Mouse (Mus musculus): ENCODE measurements around the gene Nutm1.
A peak's percentile ranks its signal among the peaks of the same experiment; 100 is the strongest.

The Nutm1 gene

DNA sequence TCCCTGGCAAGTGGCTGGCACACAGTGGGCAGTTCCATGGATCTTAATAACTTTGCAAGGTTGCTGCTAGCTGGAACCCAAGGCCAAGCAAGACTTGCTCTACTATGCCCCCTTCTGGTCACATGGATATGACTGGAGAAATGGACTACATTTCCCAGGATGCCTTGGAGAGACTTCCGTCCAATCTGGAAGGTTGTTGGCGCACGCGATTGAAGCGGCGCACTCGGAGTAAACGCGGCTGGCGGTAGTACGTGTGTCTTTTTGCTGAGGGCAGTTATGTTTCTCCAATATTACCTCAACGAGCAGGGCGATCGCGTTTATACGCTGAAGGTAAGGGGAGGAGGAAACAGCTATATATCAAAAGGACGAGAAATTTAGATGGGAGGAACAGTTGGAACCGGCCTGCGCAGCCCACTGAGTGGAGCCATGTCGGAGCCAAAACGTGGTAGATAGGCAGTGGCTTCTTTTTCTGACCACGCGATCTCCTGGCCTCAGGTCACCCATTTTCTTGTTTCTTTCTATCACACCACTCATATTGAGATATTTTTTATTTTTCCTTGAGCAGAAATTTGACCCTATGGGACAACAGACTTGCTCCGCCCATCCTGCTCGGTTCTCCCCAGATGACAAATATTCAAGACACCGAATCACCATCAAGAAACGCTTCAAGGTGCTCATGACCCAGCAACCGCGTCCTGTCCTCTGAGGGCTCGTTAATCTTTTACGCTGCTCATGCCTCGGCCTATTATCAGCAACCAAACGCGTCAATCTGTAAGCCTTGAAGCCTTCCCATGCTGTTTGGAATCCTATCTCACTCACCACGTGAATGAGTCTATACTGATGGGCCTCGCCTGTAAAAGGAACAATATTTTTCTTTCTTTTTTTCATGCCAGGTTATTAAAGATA, 2.9 kb upstream of the Nutm1 start, which contains the start of gene Nop10:
Gene Nop10, plus strand, starts transcription at position 179 of the 906 bp plus-strand sequence.
- DNase-seq (ENCODE audit: low read depth, low spot score) = peak; percentile 96

DNA sequence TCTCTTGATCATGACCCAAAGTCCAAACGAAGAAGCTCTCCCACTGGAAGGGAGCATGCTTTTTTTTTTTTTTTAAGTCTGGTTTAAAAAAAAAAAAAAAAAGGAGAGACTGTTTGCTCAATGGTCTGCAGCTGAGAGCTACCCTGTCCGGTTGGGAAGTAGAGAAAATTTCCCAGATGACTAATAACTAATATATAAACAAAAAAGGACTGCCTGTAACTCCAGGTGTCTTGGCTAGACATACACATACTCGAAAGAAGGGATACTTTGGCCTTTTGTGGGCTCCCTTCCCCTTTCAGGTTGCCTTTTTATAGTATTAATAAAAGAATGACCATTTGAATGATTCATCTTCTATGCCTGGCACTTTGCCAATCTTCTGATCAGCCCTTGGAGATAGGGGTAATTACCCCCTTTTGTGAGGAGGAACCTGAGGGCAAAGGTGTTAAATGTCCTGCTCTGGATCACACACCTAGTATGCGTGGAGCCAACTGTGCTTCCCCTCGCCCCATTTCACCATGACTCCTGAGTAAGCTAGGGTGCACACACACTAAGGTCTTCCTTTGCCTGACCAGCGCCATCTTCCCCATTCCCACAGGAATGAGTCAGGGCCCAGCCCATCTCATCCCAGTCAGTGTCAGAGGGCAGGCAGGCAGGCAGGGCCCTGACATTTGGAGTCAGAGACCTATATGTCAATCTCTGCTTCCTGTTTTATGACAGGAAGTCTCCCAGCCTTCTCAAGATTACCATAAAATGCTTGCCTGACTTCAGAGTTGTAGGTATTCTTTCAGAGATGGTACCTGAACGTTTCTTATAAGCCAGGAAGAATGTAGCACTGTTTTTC, 4.2 kb downstream of the Nutm1 start:
- DNase-seq (ENCODE audit: low read depth, low spot score) = no peak

DNA sequence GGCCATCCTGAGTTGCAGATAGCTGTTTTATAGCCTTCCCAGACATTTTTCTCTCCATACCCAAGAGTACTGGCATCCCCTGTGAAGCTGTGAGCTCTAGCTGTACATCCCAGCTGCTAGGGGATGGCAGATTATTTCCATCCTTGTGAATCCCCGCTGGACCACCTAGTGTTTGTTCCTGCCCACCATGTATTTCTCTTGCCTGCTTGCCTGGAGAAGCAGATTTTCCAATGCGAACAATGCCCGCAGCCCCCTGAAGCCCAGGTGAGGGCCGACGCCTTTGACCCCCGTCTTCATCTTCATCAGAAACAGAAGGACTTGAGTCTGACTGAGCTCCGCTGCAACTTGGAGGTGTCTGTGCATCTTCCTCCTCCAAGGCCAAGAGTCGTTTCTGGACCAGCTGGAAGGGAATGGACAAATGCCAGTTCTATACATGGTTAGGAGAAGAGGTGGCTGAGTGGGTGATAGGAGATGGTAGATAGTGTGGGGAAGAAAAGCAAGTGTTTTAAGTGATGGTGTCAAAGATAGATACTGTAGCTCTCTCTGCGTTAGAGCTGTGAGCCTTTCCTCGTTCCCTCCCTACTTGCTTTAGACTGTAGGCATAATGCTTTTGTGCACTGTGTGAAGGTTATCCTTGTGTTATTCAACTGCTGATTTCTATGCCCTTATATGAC, 9.2 kb downstream of the Nutm1 start:
- no peak for DNase-seq (ENCODE audit: low read depth, low spot score)

DNA sequence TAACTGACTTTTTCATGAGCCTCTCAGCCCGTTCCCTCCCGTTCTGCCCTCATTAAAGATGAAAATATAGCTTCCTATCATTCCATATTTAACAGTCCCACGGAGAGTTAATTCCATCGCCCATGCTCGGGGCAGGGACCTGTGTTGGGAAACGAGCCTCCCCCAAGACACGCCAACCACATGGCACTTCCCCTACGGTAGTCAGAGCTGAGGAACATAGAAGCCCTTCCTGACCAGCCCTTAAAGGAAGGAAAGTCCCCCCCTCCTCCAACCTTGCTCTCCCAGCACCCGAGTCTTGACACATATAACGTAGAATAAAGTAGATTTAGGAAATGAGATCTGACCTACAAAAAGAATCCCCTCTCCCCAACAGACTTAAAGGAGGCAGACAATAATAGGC, 11.8 kb downstream of the Nutm1 start:
- DNase-seq (ENCODE audit: low read depth, low spot score) = no peak

- DNase-seq (ENCODE audit: low read depth, low spot score) = no peak
These were observed 12.9 kb downstream of the Nutm1 start for GRCm38 (mm10) chr2:112246193-112246592.

DNA sequence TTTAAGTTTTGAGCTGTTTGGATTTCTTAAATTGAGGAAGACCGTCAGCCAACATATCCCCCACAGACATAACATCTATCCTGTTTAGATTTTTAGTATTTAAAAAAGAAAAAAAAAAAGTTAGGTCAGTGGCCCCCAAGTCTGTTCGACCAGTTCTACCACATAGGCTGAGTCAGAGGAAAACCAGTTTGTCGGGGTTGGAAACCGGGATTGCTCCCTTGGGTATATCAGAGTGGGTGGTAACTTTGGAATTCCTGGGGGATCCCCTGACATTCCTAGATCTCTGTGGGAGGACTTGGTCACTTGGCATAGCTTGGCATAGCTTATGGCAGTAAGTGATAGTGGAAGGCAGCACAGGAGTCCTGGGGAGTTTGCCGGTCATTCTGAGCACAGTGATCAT, 13.8 kb downstream of the Nutm1 start:
- no peak for DNase-seq (ENCODE audit: low read depth, low spot score)

- DNase-seq (ENCODE audit: low read depth, low spot score) = no peak
These were observed 17.3 kb downstream of the Nutm1 start for GRCm38 (mm10) chr2:112241787-112242186.

GRCm38 (mm10) chr2:112239935-112240721, 19.0 kb downstream of the Nutm1 start:
- peak; percentile 38 for DNase-seq (ENCODE audit: low read depth, low spot score)

- peak; percentile 80 for DNase-seq (ENCODE audit: low read depth, low spot score)
These were observed 19.7 kb downstream of the Nutm1 start, which contains the start of gene Lpcat4 for GRCm38 (mm10) chr2:112239212-112239934. Gene Lpcat4 (plus strand): TSS chr2:112239468.

- DNase-seq (ENCODE audit: low read depth, low spot score) = no peak
These were observed 21.1 kb downstream of the Nutm1 start for GRCm38 (mm10) chr2:112238006-112238405.

GRCm38 (mm10) chr2:112236620-112237019, 22.5 kb downstream of the Nutm1 start:
- DNase-seq (ENCODE audit: low read depth, low spot score) = no peak

DNA sequence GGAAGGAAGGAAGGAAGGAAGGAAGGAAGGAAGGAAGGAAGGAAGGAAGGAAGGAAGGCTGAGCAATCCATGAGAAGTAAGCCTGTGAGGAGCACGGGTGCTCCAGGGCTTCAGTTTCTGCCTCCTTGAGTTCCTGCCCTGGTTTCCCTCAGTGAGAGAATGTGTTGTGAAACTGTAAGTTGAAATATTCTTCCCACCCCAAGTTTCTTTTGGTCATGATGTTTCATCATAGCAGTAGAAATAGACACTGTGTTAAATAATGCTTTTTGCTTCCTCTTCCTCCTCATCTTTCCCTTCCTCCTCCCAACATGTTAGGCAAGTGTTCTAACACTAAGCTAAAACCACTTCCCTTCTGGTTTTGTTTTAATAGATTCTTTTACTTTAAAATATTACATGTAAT, 26.5 kb downstream of the Nutm1 start:
- no peak for DNase-seq (ENCODE audit: low read depth, low spot score)

DNA sequence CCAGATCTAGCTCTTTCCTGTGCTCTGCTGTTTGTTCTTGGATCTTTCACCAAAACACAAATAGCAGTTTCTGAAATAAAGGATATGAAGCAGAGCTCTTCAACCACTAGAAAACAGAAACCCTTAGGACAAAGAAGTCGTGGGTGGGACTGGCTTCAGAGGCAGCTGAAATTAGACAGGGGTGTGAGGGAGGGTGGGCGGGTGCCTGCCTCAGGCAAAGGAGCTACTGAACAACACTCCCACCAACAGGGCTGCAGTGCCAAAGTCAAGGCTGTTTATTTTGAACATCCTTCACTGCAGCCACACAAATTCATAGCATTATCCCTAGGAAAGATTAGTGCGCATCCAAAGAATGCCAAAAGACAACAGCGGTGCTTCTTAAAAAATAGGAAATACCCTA, 34.7 kb downstream of the Nutm1 start:
- DNase-seq (ENCODE audit: low read depth, low spot score) = no peak

DNA sequence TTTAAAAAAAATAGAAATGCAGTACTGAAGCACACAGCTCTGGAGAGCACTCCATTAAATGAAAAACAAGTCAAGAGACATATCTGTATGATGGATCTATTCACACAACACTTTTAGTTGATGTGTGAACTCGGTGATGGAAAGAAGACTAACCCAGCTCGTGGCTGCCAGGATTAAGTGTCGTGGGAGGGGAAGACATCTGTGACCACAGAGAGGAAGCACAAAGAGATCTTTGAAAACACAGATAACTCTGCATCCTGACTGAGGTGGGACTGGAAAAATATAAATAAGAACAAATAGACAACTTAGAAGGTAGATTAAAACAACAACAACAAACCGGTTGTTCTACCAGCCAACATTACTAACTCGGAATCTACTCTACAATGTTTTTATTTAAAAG, 36.5 kb downstream of the Nutm1 start:
- DNase-seq (ENCODE audit: low read depth, low spot score) = no peak

- DNase-seq (ENCODE audit: low read depth, low spot score) = no peak
These were observed 38.2 kb downstream of the Nutm1 start for GRCm38 (mm10) chr2:112220880-112221279.

DNA sequence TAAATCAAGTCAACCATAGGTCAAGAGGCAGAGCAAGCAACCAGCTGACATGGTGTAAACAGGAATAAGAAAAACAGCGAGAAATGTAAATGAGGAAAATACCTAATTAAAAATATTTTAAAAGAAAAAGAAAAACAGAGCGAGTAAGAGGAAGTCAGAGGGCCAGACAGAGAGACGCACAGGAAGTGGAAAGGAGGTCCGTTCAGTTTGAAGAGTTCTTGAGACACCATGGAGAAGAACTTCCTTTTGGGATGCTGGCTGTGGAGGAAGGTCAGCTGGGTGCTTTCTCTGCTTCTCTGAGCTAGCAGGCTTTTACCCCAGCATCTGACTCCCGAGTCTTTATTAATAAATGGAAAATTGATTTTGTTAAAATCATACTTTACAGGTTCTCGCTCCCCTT, 41.5 kb downstream of the Nutm1 start:
- no peak for DNase-seq (ENCODE audit: low read depth, low spot score)

GRCm38 (mm10) chr2:112215977-112216376, 43.1 kb downstream of the Nutm1 start:
- DNase-seq (ENCODE audit: low read depth, low spot score) = peak; percentile 57

- no peak for DNase-seq (ENCODE audit: low read depth, low spot score)
These were observed 48.4 kb downstream of the Nutm1 start for GRCm38 (mm10) chr2:112210699-112211098.

DNA sequence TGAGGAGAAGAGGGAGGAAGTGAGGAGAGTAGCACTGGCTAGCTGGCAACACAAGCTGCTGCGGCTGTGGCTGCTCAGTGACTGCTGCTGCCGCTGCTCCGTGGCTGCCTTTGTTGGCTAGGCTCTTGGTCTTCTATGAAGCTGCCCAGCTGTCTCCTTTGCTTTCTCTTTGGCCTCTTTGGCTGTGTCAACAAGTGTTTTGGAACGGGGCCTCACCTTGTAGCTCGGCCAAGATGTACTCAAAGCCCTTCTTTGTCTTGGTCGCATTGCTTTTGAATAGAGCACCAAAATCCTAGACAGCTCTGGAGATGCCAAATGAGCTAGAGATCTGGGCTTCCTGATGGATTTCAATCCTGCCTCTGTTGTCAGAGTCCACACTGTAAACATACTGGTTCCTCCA, 48.9 kb downstream of the Nutm1 start:
- DNase-seq (ENCODE audit: low read depth, low spot score) = no peak

DNA sequence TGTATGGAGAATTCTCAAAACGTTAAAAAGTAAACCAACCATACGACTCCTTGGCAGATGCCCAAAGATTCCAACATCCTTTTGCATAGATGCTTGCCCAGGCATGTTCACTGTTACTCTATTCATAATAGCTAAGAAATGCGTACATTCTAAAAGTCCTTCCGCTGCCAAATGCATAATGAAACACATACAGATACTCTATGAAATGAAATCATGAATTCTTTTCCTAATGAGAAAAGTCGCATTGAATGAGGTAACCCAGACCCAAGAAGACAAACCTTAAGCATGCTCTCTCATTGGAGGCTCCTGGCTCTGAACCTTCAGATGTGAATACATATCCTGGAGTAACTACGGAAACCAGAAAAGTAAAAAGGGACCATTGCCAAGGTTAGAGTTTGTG, 56.0 kb downstream of the Nutm1 start:
- DNase-seq (ENCODE audit: low read depth, low spot score) = no peak
